Mouse (Mus musculus) testis, adult 2 months (tissue): ENCODE results near the gene Rps6kb1. TPM values are rescaled to one million over a fixed set of nuclear protein-coding genes. Genes with fewer than 3 reads are reported as not detected.
"Not testable (repeated sequence)": the region's sequence is repeated elsewhere in the genome, so short reads cannot be mapped to it uniquely, and the experiment has no call there.

Experiments
- H3K27ac ChIP-seq: fragments of 200-500 bp; 2 replicates; pipeline ENCODE4 v1.5.1; 2012; ENCODE audit warnings: low read depth, low read length; ENCODE audit not compliant: control insufficient read depth, insufficient read depth
- H3K27me3 ChIP-seq: fragments of 200-500 bp; 2 replicates; pipeline ENCODE4 v1.6.1; 2012; ENCODE audit warnings: mild to moderate bottlenecking, low read length, moderate library complexity; ENCODE audit not compliant: control insufficient read depth, insufficient read depth
- H3K36me3 ChIP-seq: fragments of 200-500 bp; 2 replicates; pipeline ENCODE4 v1.6.1; 2012; ENCODE audit warnings: mild to moderate bottlenecking, low read length; ENCODE audit not compliant: control insufficient read depth, insufficient read depth
- H3K4me1 ChIP-seq: fragments of 200-500 bp; 2 replicates; pipeline ENCODE4 v1.6.1; 2012; ENCODE audit warnings: low read length; ENCODE audit not compliant: control insufficient read depth, insufficient read depth
- H3K4me3 ChIP-seq: fragments of 200-500 bp; 2 replicates; pipeline ENCODE4 v1.5.1; 2012; ENCODE audit warnings: low read depth, mild to moderate bottlenecking, low read length, moderate library complexity, mixed read lengths; ENCODE audit not compliant: control insufficient read depth
- CTCF ChIP-seq: fragments of 200-500 bp; IDR thresholded peaks from 2 replicates; pipeline ENCODE4 v1.5.1; 2012; ENCODE audit warnings: low read depth, mild to moderate bottlenecking, inconsistent platforms, low read length, moderate library complexity; ENCODE audit not compliant: control insufficient read depth, insufficient read depth, insufficient replicate concordance
- POLR2A ChIP-seq: fragments of 200-500 bp; IDR thresholded peaks from 2 replicates; pipeline ENCODE4 v1.6.1; 2012; ENCODE audit warnings: low read depth, mild to moderate bottlenecking, inconsistent platforms, low read length, moderate library complexity; ENCODE audit not compliant: control insufficient read depth
- polyA plus RNA-seq: library from polyadenylated mRNA; depleted of rRNA; stranded (reverse); fragments of >200 nt; gene quantifications from 2 replicates; pipeline ENCODE4 v1.2.3, GENCODE M21; 2012

Rps6kb1 gene
- polyA plus RNA-seq, 1 experiment: 4.1 TPM

DNA sequence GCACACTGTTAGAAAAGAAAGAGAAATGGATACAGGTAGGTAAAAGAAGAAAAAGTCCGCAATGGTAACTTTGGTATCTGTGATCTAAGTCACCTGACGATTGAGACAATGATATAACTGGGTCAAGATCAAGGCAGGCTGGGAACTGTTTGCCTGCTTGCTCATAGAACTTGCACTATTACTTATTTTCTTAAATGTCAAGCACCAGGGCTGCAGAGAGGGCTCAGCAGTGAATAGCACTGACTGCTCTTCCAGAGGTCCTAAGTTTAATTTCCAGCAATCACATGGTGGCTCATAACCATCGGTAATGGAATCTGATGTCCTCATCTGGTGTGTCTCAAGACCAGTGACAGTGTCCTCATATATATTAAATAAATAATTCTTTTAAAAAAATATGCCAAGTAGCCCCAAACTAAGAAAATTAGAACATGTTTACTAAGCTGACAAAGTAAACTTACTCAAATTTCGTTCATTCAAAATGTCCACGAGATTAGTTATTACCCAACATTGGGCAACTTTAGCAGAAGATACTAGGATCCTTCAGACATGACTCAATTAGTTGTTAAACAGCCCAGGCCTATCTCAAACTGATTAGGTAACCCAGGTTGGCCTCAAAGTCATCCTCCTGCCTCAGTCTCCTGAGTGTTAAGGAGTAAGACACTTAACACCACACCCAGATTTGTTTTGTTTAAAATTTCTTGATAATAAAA lies 10.2 kb downstream of the Rps6kb1 start:
- Histone ChIP-seq H3K27me3 (no peaks in the 10 kb centered on the region), H3K36me3 (peaks cover 1% of the 10 kb centered on the region; the same call in 1 of the 2 replicates), H3K27ac (no peak overlapping the region), H3K4me3 (no peak overlapping the region), H3K4me1 (no peaks in the 10 kb centered on the region)
- TF ChIP-seq CTCF: no peak
- no peak for TF ChIP-seq POLR2A

DNA sequence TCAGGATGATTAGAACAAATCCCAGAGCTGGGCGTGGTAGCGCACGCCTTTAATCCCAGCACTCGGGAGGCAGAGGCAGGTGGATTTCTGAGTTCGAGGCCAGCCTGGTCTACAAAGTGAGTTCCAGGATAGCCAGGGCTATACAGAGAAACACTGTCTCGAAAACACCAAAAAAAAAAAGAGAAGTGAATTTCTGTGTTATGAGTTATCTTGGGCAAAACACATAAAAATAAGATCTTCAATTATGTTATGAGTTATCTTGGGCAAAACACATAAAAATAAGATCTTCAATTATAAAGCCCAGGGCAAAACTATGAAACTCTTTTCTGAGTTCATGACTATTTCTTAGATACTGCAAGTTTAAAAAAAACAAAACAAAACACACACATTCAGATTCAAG lies 11.3 kb downstream of the Rps6kb1 start:
- H3K4me1 ChIP-seq, H3K27ac ChIP-seq, H3K4me3 ChIP-seq, H3K27me3 ChIP-seq, H3K36me3 ChIP-seq: not testable (repeated sequence)

DNA sequence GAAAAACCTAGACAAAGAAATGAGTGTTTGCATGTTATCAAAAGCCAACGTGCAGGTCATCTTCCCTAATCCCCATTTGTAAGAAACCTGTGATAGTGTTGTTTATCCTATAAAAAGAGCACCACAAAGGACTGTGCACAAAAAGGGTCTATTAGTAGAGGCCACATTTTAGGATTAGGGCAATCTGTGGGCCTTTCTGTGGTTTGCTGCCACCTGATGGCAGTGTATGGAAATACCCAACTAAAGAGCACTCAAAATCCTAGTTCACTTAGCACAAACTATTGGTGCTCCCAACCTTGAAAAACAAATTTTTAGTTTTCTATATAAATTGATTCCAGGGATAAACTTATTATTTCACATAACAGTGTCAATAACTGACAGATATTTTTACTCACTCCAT lies 11.8 kb downstream of the Rps6kb1 start:
- TF ChIP-seq POLR2A: no peak
- no peak for TF ChIP-seq CTCF
- Histone ChIP-seq H3K4me3 (no peak overlapping the region), H3K27ac (no peak overlapping the region), H3K27me3 (no peaks in the 10 kb centered on the region), H3K36me3 (peaks cover 1% of the 10 kb centered on the region; the same call in 1 of the 2 replicates), H3K4me1 (no peaks in the 10 kb centered on the region)

DNA sequence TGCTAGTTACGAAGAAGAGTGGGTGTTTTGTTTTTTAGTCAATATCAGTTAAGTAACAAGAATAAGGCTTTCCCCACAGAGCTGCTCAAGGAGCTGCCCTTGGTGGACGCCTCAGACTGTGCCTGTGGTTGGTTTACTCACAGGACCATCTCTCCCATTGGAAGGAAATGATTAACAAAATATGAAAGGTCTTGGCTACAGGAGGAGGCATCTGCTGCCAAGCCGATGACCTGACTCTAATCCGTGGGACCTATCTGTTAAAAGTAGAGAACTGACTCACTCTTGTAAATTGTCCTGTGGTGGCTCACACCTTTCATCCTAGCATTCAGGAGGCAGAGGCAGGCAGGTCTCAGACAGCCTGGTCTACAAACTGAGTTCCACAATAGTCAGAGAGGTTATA lies 17.1 kb downstream of the Rps6kb1 start:
- H3K4me1 ChIP-seq: no peaks in the 10 kb centered on the region
- peaks cover 2% of the 10 kb centered on the region for H3K36me3 ChIP-seq
- H3K27ac ChIP-seq: no peak overlapping the region
- no peaks in the 10 kb centered on the region for H3K27me3 ChIP-seq
- no peak overlapping the region for H3K4me3 ChIP-seq
- TF ChIP-seq CTCF (no peak), POLR2A (no peak)

DNA sequence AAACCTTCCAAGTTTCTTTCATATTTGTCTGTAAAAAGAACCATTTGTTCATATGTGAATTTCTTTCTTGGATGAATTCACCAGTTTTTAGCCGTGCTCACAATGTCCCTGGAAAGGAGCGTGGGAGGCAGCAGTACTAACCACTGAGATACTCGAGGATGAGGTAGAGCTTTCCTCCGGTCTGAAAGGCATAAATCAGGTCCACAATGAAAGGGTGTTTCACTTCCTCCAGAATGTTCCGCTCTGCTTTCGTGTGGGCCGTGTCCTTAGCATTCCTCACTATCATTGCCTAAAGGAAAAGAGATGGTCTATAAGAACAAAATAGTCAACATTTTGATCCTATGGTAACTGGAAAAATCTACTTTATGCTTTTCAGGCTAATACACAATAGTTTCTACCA lies 24.9 kb downstream of the Rps6kb1 start:
- Histone ChIP-seq H3K4me3 (no peak overlapping the region), H3K27ac (no peak overlapping the region), H3K4me1 (no peaks in the 10 kb centered on the region), H3K27me3 (no peaks in the 10 kb centered on the region), H3K36me3 (peaks cover 4% of the 10 kb centered on the region)
- TF ChIP-seq POLR2A (no peak), CTCF (no peak)

DNA sequence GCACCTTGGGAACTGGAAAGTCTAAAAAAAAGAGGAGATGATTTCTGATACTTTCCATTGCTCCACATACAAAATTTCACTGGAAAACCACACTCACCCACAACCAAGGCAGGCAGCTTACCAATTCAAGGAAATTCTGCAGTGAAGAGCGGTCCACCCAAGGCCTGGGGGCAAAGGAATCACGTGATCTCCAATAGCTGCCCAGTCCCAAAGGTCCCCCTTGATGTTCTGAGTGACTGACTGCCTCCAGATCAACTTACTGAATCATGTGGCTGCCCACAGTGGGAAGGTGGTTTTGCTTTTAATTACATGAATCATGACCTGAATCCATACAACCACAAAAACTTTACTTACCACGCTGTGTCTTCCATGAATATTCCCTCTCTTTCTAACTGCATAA lies 27.4 kb downstream of the Rps6kb1 start:
- Histone ChIP-seq H3K4me3 (no peak overlapping the region), H3K4me1 (no peaks in the 10 kb centered on the region), H3K27ac (no peak overlapping the region), H3K36me3 (no peaks in the 10 kb centered on the region; the same call in 1 of the 2 replicates), H3K27me3 (no peaks in the 10 kb centered on the region)
- no peak for TF ChIP-seq POLR2A
- no peak for TF ChIP-seq CTCF

DNA sequence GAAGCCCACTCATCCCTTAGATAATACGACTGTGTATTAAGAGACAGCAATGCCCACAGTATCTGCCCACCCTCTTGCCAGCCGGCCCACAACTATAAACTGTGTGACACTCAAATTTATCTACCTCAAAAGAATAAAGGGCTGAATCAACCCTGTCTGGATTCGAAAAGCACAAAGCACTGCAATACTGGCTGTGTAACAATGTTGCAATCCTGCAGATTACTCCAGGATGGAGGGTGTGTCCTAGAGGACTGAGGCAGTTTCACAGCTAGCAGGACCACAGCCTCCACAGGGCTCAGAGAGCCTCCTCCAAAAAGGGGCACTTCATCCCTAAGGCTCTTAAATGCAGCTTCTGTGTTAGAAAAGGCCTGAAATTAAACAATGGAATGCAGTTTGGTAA lies 28.0 kb downstream of the Rps6kb1 start:
- Histone ChIP-seq H3K36me3 (no peaks in the 10 kb centered on the region; the same call in 1 of the 2 replicates), H3K4me3 (no peak overlapping the region)

DNA sequence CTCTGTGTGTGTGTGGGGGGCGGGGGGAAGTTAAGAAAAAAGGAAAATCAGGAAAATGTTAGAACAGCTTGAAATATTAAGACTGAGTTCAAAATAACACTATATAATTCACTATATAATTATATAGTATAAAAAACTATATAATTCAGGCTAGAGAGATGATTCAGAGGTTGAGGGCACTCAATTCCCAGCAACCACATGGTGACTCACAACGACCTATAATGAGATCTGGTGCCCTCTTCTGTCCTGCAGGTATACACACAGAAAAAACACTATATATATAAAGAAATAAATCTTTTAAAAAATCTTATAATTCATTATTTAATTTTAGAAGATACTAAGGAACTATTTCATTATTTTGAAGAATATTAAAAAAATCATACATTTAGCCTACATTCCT lies 36.6 kb downstream of the Rps6kb1 start:
- Histone ChIP-seq H3K4me1 (no peaks in the 10 kb centered on the region), H3K36me3 (no peaks in the 10 kb centered on the region; the same call in 1 of the 2 replicates), H3K4me3 (no peak overlapping the region), H3K27ac (no peak overlapping the region), H3K27me3 (no peaks in the 10 kb centered on the region)
- TF ChIP-seq POLR2A (no peak), CTCF (no peak)

More for the DNA sequence above, 28.0 kb downstream of the Rps6kb1 start:
- TF ChIP-seq CTCF (no peak), POLR2A (no peak)
- Histone ChIP-seq H3K27me3 (no peaks in the 10 kb centered on the region), H3K4me1 (no peaks in the 10 kb centered on the region), H3K27ac (no peak overlapping the region)
